Mouse (Mus musculus): ENCODE results near the gene Srgap3. TPM values are rescaled to one million over a fixed set of nuclear protein-coding genes. Genes with fewer than 3 reads are reported as not detected.
"Not testable (repeated sequence)": the region's sequence is repeated elsewhere in the genome, so short reads cannot be mapped to it uniquely, and the experiment has no call there.

The Srgap3 gene
- polyA plus RNA-seq, 1 experiment from 2014 or later, result 1.5 TPM

DNA sequence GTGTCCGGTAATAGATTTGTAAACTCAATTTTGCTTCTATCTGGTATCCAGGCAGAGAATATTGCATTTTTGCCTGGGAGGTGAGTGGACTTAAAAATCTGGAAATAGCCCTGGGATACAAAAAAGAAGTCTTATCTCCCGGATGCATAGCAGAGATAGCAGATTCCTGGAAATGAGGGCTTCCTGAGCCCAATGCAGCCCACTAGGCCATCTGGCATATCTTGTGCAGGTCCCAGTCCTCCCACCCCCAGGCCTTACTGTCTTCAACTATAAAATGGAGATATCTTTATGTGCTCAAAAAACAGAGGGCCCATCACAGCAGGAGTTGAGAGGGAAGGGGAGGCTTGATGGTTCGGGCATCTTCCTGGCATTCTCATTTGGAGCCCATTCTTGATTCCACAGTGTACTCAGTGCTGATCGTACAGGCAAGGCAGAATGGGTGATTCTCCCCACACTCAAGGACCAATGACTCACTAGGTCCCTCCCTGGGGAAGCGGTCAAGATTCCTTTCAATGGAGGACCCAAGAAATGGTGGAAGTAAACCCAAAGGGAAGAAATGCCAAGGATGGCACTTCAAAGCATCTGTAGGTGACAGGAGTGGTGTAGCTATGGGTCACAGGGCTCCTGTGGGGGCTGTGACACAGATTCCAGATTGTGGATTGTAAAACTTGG, 226.5 kb downstream of the Srgap3 start:
- no peaks in the 10 kb centered on the region for H3K4me1 ChIP-seq (replicated peaks; ENCODE audit: control insufficient read depth, insufficient read depth)
- no peak overlapping the region for H3K4me2 ChIP-seq (replicated peaks; ENCODE audit: low read depth)
- no peaks in the 10 kb centered on the region for H3K27me3 ChIP-seq (ENCODE audit: control insufficient read depth, insufficient read depth, low read length)
- DNase-seq (ENCODE audit: low spot score), result no peak
- WGBS, result 85% methylated on average over 5 of the region's 5 CpGs
- H3K9ac ChIP-seq (ENCODE audit: low read length), result no peak overlapping the region
- no peak for ATAC-seq (ENCODE audit: low FRiP score, low TSS enrichment)
- H3K9me3 ChIP-seq (ENCODE audit: control insufficient read depth, low read length), result no peaks in the 10 kb centered on the region
- H3K36me3 ChIP-seq (ENCODE audit: control insufficient read depth, insufficient read depth, low read length), result no peaks in the 10 kb centered on the region
- TF ChIP-seq EP300 (optimal IDR thresholded peaks at IDR 0.05) (no peak), CTCF (IDR thresholded peaks at IDR 0.05; ENCODE audit: low read depth) (no peak)
- H3K4me3 ChIP-seq (ENCODE audit: low read depth, low read length), result no peak overlapping the region
- H3K27ac ChIP-seq (replicated peaks), result no peak overlapping the region

GRCm38 (mm10) chr6:112719983-112720382, 227.1 kb downstream of the Srgap3 start:
- H3K9ac ChIP-seq (ENCODE audit: low read length), result no peak overlapping the region
- 97% methylated on average over 1 of the region's 1 CpGs for WGBS
- H3K36me3 ChIP-seq (ENCODE audit: control insufficient read depth, insufficient read depth, low read length), result no peaks in the 10 kb centered on the region
- H3K4me2 ChIP-seq (replicated peaks; ENCODE audit: low read depth), result no peak overlapping the region
- TF ChIP-seq CTCF (IDR thresholded peaks at IDR 0.05; ENCODE audit: low read depth) (no peak), EP300 (optimal IDR thresholded peaks at IDR 0.05) (no peak)
- no peak for ATAC-seq (ENCODE audit: low FRiP score, low TSS enrichment)
- H3K9me3 ChIP-seq (ENCODE audit: control insufficient read depth, low read length), result no peaks in the 10 kb centered on the region
- no peak overlapping the region for H3K4me3 ChIP-seq (ENCODE audit: low read depth, low read length)
- H3K27me3 ChIP-seq (ENCODE audit: control insufficient read depth, insufficient read depth, low read length), result no peaks in the 10 kb centered on the region
- DNase-seq (ENCODE audit: low spot score), result no peak
- H3K27ac ChIP-seq (replicated peaks), result no peak overlapping the region
- H3K4me1 ChIP-seq (replicated peaks; ENCODE audit: control insufficient read depth, insufficient read depth), result no peaks in the 10 kb centered on the region

- DNase-seq (ENCODE audit: low spot score), result peak; percentile 34
- H3K4me1 ChIP-seq (replicated peaks; ENCODE audit: control insufficient read depth, insufficient read depth), result no peaks in the 10 kb centered on the region
Measured at GRCm38 (mm10) chr6:112717168-112717567, 229.9 kb downstream of the Srgap3 start.

DNA sequence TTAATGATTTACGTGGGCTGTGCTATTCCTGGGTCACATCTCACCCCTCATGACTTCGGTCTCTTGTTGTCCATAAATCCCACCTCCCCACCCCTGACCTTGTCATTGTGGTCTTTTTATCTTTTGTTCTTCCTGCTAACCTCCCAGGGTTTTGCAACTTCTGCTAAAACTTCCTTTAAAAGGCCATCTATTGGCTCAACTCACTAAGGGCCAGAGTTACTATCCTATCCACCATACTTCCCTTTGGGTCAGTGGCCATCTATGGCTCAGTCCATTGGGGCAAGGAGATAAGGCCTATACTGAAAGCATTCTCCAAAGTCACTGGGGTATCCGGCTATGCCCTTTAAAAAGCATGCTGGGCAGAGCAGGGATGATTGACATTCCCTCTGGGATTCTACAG, 233.1 kb downstream of the Srgap3 start:
- no peak overlapping the region for H3K9ac ChIP-seq (ENCODE audit: low read length)
- no peak overlapping the region for H3K27ac ChIP-seq (replicated peaks)
- ATAC-seq (ENCODE audit: low FRiP score, low TSS enrichment) (no peak), DNase-seq (ENCODE audit: low spot score) (no peak)
- H3K4me2 ChIP-seq (replicated peaks; ENCODE audit: low read depth), result no peak overlapping the region
- no peak overlapping the region for H3K4me3 ChIP-seq (ENCODE audit: low read depth, low read length)
- no peaks in the 10 kb centered on the region for H3K36me3 ChIP-seq (ENCODE audit: control insufficient read depth, insufficient read depth, low read length)
- 84% methylated on average over 3 of the region's 3 CpGs for whole genome bisulfite sequencing
- TF ChIP-seq CTCF (IDR thresholded peaks at IDR 0.05; ENCODE audit: low read depth), result no peak
- no peak for TF ChIP-seq EP300 (optimal IDR thresholded peaks at IDR 0.05)
- no peaks in the 10 kb centered on the region for H3K27me3 ChIP-seq (ENCODE audit: control insufficient read depth, insufficient read depth, low read length)
- H3K4me1 ChIP-seq (replicated peaks; ENCODE audit: control insufficient read depth, insufficient read depth), result no peaks in the 10 kb centered on the region
- no peaks in the 10 kb centered on the region for H3K9me3 ChIP-seq (ENCODE audit: control insufficient read depth, low read length)

More at GRCm38 (mm10) chr6:112717168-112717567, 229.9 kb downstream of the Srgap3 start:
- ATAC-seq (ENCODE audit: low FRiP score, low TSS enrichment), result no peak
- Histone ChIP-seq H3K36me3 (ENCODE audit: control insufficient read depth, insufficient read depth, low read length) (no peaks in the 10 kb centered on the region), H3K9ac (ENCODE audit: low read length) (no peak overlapping the region), H3K9me3 (ENCODE audit: control insufficient read depth, low read length) (no peaks in the 10 kb centered on the region), H3K27ac (replicated peaks) (no peak overlapping the region), H3K4me2 (replicated peaks; ENCODE audit: low read depth) (no peak overlapping the region), H3K4me3 (ENCODE audit: low read depth, low read length) (no peak overlapping the region), H3K27me3 (ENCODE audit: control insufficient read depth, insufficient read depth, low read length) (no peaks in the 10 kb centered on the region)
- TF ChIP-seq CTCF (IDR thresholded peaks at IDR 0.05; ENCODE audit: low read depth) (peak; percentile 79), EP300 (optimal IDR thresholded peaks at IDR 0.05) (no peak)
- WGBS, result 41% methylated on average over 5 of the region's 5 CpGs

DNA sequence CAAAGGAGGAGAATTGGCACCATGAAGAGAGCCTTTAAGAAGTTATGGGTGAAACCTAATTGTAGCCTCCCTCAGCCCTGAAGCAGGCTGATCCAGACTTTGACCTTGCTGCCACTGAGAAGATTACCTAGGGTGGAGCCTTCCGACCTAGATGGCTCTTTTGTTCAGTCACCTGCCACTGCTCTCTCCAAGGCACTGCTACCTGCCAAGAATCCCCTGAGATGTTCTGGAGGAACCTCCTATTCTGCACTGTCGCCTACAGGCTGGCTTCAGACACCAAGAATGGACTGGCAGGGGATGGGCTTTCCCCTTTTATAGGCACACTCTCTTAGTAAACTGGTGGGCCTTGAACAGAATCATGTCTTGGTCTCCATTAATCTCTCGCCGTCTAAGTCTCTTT, 244.8 kb downstream of the Srgap3 start:
- not testable (repeated sequence) for H3K9me3 ChIP-seq (ENCODE audit: control insufficient read depth, low read length); H3K27me3 ChIP-seq (ENCODE audit: control insufficient read depth, insufficient read depth, low read length); H3K36me3 ChIP-seq (ENCODE audit: control insufficient read depth, insufficient read depth, low read length); H3K9ac ChIP-seq (ENCODE audit: low read length); H3K4me3 ChIP-seq (ENCODE audit: low read depth, low read length); H3K4me2 ChIP-seq (replicated peaks; ENCODE audit: low read depth); DNase-seq (ENCODE audit: low spot score); H3K27ac ChIP-seq (replicated peaks); H3K4me1 ChIP-seq (replicated peaks; ENCODE audit: control insufficient read depth, insufficient read depth)
- 68% methylated on average over 4 of the region's 4 CpGs for WGBS
- peak; percentile 53; the same call in 1 of the 2 replicates for ATAC-seq (ENCODE audit: low FRiP score, low TSS enrichment)

- no peaks in the 10 kb centered on the region for H3K27me3 ChIP-seq (ENCODE audit: control insufficient read depth, insufficient read depth, low read length)
- no peak overlapping the region for H3K4me2 ChIP-seq (replicated peaks; ENCODE audit: low read depth)
- DNase-seq (ENCODE audit: low spot score) (peak; percentile 60), ATAC-seq (ENCODE audit: low FRiP score, low TSS enrichment) (no peak)
- H3K9ac ChIP-seq (ENCODE audit: low read length), result no peak overlapping the region
- H3K4me3 ChIP-seq (ENCODE audit: low read depth, low read length), result no peak overlapping the region
- H3K36me3 ChIP-seq (ENCODE audit: control insufficient read depth, insufficient read depth, low read length), result no peaks in the 10 kb centered on the region
- no peak overlapping the region for H3K27ac ChIP-seq (replicated peaks)
- no peaks in the 10 kb centered on the region for H3K9me3 ChIP-seq (ENCODE audit: control insufficient read depth, low read length)
- WGBS, result 3% methylated on average over 1 of the region's 1 CpGs
- TF ChIP-seq CTCF (IDR thresholded peaks at IDR 0.05; ENCODE audit: low read depth) (peak; percentile 93), EP300 (optimal IDR thresholded peaks at IDR 0.05) (no peak)
- no peaks in the 10 kb centered on the region for H3K4me1 ChIP-seq (replicated peaks; ENCODE audit: control insufficient read depth, insufficient read depth)
Measured at GRCm38 (mm10) chr6:112700392-112700791, 246.7 kb downstream of the Srgap3 start.
